Mouse (Mus musculus): Measurements from ENCODE around the gene Nxpe4. TPM values are rescaled to one million over a fixed set of nuclear protein-coding genes. Genes with fewer than 3 reads are reported as not detected.
A peak's percentile ranks its signal among the peaks of the same experiment; 100 is the strongest.
"Not testable (repeated sequence)": the region's sequence is repeated elsewhere in the genome, so short reads cannot be mapped to it uniquely, and the experiment has no call there.

Nxpe4 gene
- total RNA-seq (2021): 10 to 100 TPM; 10.8 to 11.1 TPM
- long read RNA-seq, experiment 1, partial matches to known transcripts: 0 of 7 reads
- long read RNA-seq, experiment 1, other reads (novel, unspliced or antisense): 7 of 7 reads
- long read RNA-seq, experiment 2, partial matches to known transcripts: 0 of 11 reads
- long read RNA-seq, experiment 2, other reads (novel, unspliced or antisense): 10 of 11 reads

GRCm38 (mm10) chr9:48161505-48162192 lies at the start of gene Nxpe4:
TSS of gene Nxpe4 (plus strand) at chr9:48162023.
- DNase-seq (ENCODE audit: low spot score in 2 of 2): peak in 1 of 2 experiments; percentile 24

- no peak for DNase-seq (ENCODE audit: low spot score in 2 of 2)
Measured at GRCm38 (mm10) chr9:48126815-48127214, 35.0 kb upstream of the Nxpe4 start.

DNA sequence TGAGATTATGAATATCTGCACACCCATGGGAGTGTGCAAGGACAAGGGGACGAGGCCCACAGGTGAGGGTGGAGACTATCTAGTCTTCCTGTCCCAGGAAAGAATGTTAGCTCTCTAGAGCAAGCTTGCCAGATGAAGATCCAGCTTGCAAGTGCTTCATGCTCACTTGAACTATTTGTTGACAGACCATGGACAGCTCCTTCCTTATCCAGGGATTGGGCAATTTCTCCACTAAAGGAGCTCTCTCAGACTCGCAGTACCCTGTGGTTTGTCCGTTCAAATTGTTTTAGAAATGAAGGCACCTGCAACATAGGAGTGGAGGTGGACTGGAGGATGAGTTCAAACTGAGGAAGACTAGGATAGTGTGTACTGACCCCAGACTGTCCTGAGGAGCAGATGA lies 24.3 kb upstream of the Nxpe4 start:
- DNase-seq (ENCODE audit: low spot score in 2 of 2): no peak

- no peak for DNase-seq (ENCODE audit: low spot score in 2 of 2)
Measured at GRCm38 (mm10) chr9:48140485-48141411, 21.1 kb upstream of the Nxpe4 start.

DNA sequence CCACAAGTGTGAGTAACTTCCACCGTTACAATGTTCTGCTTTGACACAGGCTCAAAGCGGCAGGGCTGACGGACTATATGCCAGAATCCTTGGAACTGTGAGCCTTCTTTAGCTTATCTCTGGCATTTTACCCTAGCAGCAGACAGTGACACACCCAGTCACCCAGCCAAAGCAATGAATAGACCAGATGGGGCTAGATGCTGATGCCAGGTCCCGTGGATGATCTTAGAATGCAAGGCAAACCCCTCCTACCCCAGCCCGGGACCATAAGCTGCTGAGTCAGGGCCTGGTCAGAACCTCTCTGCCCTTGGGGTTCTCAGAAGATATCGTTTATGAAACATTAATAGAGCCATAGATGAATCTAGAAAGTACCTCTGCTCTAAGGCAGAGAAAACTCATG lies 19.2 kb upstream of the Nxpe4 start:
- DNase-seq (ENCODE audit: low spot score in 2 of 2): no peak

GRCm38 (mm10) chr9:48146761-48147160 lies 15.1 kb upstream of the Nxpe4 start:
- DNase-seq (ENCODE audit: low spot score in 2 of 2): no peak

DNA sequence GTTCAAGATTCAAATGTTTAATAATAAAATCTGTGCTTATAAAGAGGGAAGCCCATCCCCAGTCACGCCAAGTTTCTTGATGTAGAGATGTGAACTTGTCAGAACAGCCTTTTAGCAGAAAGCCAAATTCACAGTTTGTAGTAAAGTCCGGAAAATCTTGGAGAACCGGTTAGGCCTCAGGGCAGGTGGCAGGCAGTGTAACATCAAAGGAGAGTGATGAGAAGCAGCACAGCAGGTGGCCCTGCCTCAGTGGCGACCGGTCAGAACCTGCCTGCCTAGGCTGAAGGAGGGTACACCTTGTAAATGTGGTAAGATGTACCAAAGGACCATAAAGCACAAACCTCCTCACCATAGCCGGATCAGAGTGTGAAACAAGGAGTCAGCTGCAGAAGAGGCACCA lies 4.7 kb downstream of the Nxpe4 start:
- DNase-seq (ENCODE audit: low spot score in 2 of 2): not testable (repeated sequence)

DNA sequence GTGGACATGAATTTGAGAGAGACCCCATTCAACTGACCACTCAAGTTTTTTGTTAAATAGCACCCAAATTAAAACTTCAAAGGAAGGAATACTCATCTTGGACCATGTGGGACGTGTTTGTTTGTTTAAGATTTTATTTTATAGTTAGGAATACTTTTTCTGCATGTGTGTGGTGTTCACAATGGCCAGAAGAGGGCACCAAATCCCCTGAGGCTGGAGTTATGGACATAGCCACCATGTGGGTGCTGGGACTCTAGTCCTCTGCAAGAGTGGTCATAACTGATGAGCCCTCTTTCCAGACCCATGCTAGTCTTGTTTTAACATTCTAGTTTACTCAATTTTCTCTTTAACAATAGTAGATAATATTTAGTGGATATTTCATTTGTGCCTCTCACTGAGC lies 14.9 kb downstream of the Nxpe4 start:
- no peak for DNase-seq (ENCODE audit: low spot score in 2 of 2)

- no peak for DNase-seq (ENCODE audit: low spot score in 2 of 2)
Measured at GRCm38 (mm10) chr9:48181300-48181699, 19.5 kb downstream of the Nxpe4 start.

DNA sequence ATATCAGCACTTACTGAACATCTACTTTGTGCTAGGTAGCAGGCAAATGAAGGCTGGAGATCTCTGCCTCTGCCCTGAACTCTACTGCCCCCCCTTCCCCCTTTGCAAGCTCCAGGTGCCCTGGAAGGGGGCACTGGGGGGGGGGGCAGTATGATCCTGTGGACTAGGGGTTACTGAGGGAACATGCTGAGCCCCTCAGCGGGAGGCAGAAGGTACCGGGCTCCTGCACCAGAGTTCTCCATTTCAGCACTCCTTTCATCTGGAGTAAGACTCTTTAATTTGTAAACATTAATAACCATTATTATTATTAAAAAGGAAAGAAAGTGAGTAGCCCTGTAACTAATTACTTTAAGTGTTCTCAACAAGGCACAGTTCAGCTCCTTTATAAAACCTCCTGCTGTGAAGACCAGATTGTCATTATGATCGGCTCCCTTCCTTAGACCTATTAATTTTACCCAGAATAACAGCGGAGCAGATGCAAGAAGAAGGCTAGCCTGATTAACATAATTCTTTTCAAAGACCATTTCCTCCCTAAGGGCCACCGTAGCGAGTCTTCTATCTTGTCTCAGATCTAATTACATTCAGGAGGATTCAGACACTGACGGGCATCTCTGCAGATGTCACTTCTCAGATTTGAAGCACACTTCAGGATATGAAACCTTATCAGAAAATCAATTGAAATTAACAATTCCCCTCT lies 21.0 kb downstream of the Nxpe4 start:
- DNase-seq (ENCODE audit: low spot score in 2 of 2): no peak

DNA sequence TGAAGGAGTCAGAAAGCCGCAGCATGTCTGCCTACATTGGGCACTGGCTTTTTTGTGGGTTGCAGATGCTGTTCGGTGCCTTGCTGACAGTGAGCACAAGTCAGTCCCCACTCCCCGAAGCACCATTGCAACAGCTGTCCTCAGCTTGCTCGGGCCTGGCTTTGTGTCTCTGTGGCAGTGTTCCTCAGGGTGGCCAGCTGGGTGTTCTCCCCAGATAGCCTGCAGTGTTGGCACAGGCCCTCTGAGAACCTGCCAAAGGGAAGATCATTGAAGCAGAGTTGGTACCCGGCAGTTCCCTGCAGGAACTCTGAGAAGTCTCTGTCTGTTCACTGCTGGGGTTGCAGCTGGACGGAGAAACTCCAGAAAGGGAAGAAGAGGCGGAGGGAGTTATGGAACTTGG lies 22.5 kb downstream of the Nxpe4 start:
- no peak for DNase-seq (ENCODE audit: low spot score in 2 of 2)

GRCm38 (mm10) chr9:48188854-48189253 lies 27.0 kb downstream of the Nxpe4 start:
- no peak for DNase-seq (ENCODE audit: low spot score in 2 of 2)

DNA sequence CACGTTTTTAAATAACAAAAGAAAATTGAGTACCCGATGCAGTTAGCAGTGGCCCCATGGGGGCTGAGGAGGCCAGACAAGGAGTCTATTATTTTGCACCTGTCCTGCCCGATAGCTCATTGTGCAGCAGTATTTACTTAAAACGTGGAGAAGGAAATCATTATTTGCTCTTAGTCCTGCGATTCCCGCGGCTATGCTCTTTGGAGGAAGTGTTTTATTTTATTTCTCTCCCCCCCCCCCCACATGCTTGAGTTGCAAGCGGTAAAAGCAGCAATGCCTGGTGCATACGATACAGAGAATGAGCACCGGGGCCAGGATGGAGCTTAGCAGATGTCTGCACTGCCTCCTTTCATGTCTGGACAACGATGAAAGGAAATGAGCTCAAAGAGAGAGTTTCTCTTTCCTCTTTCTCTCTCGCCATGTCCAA lies 35.6 kb downstream of the Nxpe4 start:
- no peak for DNase-seq (ENCODE audit: low spot score in 2 of 2)

DNA sequence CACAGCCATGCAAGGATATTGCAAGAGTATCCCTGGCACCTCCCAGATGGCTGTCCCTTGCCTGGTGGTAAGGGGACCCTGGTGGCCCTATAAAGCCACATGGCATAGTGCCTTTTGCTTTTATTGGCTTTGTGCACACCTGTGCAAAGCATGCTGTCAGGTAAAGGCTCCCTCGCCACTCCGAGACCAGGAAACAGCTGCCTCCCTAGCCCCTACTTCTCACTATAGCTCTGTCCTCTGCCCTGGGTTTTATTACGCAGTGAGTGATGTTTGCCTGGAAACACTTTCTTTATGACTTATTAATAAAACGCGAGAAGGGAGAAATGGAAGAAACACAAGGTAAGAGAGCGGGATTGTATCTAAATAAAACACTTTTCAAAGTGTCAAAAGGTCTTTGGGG lies 49.1 kb downstream of the Nxpe4 start:
- no peak for DNase-seq (ENCODE audit: low spot score in 2 of 2)

- DNase-seq (ENCODE audit: low spot score in 2 of 2): no peak
Measured at GRCm38 (mm10) chr9:48211912-48212311, 50.1 kb downstream of the Nxpe4 start.

DNA sequence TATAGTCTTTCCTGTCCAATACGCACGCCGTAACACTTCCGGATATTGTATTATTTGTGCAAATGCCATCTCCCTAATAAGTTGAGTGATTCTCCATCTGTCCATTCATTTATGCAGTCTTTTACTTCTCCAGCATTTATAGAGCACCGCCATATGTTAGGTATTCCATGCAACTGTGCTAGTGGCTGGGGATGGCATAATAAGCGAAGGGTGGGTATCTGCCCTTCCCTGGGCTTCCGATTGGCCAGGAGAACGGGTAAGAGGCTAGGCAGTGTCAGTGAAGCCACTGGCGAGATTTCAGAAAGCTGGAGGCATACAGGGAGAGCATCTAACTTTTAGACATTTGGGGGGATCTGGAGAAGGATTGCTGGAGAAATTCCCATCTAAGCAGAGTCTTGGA lies 52.9 kb downstream of the Nxpe4 start:
- DNase-seq (ENCODE audit: low spot score in 2 of 2): no peak

DNA sequence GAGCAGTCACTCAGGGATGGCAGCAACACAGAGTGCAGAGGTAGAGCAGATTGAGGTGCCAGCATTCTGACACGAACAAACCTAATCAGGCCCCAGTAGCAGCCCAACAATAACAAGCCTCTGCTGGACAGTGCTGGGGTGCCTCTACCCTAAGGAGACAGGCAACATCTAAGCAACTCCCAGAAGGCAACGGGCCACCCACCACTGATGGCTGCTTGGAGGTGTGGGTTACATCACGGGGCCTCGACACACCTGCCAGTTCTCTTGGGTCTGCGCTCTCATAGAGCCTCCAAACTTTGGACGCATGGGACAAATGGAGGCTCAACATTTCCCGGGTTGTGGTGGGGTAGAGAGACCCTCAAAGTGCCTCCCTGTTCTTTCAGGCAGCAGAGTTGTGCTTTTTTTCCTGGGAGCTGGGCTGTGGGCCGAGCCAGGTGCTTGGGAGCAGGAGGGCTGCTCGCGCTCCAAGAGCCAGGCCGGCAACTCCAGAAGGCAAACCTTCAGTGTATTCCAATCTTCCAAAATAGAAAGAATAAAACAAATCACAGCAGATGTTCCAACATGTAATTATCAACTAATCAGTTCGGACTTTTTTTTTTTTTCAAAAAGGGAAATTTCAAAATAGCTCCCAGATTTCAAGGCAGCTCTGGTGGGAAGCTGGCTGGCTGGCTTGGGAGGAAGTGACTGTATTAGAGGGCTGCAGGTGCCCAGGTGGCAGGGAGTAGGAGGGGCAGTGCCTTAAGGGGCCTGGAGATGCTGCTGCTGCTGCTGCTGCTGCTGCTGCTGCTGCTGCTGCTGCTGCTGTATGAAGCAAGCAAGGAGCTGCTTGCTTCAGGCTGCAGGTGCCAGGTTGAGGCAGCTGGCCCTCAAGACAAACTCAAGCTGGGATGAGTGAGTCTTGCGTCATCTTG lies 54.5 kb downstream of the Nxpe4 start:
- DNase-seq (ENCODE audit: low spot score in 2 of 2): no peak

DNA sequence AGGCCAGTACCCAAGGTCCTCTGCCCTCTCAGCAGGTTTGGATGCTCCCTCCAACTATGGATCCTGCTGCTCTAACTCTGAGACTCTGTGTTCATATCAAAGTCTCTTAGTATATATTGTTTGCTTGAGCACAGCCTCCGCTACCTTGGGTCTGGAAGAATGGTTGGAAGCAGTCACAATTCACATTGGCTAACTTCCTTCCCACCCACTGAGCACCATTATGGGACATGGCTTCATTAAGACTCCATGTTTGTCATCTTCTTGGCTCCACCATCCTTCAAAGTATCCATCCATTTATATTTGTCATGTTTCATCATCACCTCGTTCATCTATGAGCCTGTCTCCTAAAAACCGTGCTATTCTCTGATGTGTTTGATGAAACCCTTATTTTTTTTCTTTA lies 68.9 kb downstream of the Nxpe4 start:
- DNase-seq (ENCODE audit: low spot score in 2 of 2): no peak

DNA sequence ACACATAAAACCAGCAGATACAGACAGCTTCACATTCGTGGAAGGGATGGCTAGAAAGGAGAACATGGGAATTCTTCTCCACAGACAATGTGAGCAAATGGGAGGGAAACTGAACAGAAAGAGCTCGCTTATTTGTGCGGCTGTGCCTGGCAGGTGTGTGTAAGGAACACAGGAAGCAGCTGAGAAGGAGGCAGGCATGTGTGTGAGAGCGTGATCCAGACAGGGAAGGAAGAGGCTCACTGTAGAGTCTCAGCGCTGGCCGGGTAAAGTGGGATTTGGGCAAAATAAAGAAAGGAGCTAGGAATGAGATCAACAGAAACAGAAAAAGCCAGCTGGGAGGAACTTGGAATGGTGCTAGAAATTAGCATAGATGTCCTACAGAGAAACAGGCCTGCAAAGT lies 74.6 kb downstream of the Nxpe4 start:
- DNase-seq (ENCODE audit: low spot score in 2 of 2): no peak

GRCm38 (mm10) chr9:48238153-48238755 lies 76.4 kb downstream of the Nxpe4 start:
- no peak for DNase-seq (ENCODE audit: low spot score in 2 of 2)

Measured in adrenal gland, postnatal 4 days (tissue).